Mouse (Mus musculus) heart, embryonic 15.5 days (tissue): ENCODE measurements around the gene Gm45717. TPM values are rescaled to one million over a fixed set of nuclear protein-coding genes. Genes with fewer than 3 reads are reported as not detected.

ENCODE experiments used
- ATAC-seq: fragments of 200-750 bp; cut with Nextera tagmentation; replicated peaks from 2 replicates; pipeline ENCODE4 v1.8.0; 2017; ENCODE audit warnings: low read depth, moderate TSS enrichment; ENCODE audit not compliant: insufficient number of reproducible peaks, insufficient read depth, low FRiP score
- H3K27ac ChIP-seq: fragments of 300-500 bp; sonication (generic); 2 replicates; pipeline ENCODE4 v1.5.1; 2015; ENCODE audit warnings: mild to moderate bottlenecking, inconsistent platforms
- H3K27me3 ChIP-seq: fragments of 300-500 bp; sonication (generic); 2 replicates; pipeline ENCODE4 v1.6.1; 2015; ENCODE audit warnings: inconsistent platforms
- H3K36me3 ChIP-seq: fragments of 300-500 bp; sonication (generic); 2 replicates; pipeline ENCODE4 v1.6.1; 2015; ENCODE audit warnings: mild to moderate bottlenecking, inconsistent platforms
- H3K4me1 ChIP-seq: fragments of 300-500 bp; sonication (generic); replicated peaks from 2 replicates; pipeline ENCODE4 v1.6.1; 2015; ENCODE audit warnings: inconsistent platforms
- H3K4me2 ChIP-seq: fragments of 300-500 bp; sonication (generic); 2 replicates; pipeline ENCODE4 v1.6.1; 2015; ENCODE audit warnings: inconsistent platforms, mild to moderate bottlenecking, moderate library complexity
- H3K4me3 ChIP-seq: fragments of 300-500 bp; sonication (generic); 2 replicates; pipeline ENCODE4 v1.5.1; 2015; ENCODE audit warnings: mild to moderate bottlenecking, inconsistent platforms
- H3K9ac ChIP-seq: fragments of 300-500 bp; sonication (generic); 2 replicates; pipeline ENCODE4 v1.6.1; 2015; ENCODE audit warnings: mild to moderate bottlenecking, inconsistent platforms
- H3K9me3 ChIP-seq: fragments of 300-500 bp; sonication (generic); replicated peaks from 2 replicates; pipeline ENCODE4 v1.6.1; 2016; ENCODE audit warnings: inconsistent platforms
- WGBS: fragments of 180-500 bp; shearing (Covaris S2); methylation state at CpG from one replicate; pipeline ENCODE4 v1.1.7; 2015; ENCODE audit warnings: mixed read lengths; 5-methylcytosine and 5-hydroxymethylcytosine counted together
- polyA plus RNA-seq: library from polyadenylated mRNA; unstranded; fragments of >200 nt; fragmentation: Nextera tagmentation; extraction: Ambion mirVana; gene quantifications from 2 replicates; pipeline ENCODE4 v1.2.1, GENCODE M21; 2015

Gm45717 gene
- polyA plus RNA-seq, 1 experiment from 2014 or later: not detected

DNA sequence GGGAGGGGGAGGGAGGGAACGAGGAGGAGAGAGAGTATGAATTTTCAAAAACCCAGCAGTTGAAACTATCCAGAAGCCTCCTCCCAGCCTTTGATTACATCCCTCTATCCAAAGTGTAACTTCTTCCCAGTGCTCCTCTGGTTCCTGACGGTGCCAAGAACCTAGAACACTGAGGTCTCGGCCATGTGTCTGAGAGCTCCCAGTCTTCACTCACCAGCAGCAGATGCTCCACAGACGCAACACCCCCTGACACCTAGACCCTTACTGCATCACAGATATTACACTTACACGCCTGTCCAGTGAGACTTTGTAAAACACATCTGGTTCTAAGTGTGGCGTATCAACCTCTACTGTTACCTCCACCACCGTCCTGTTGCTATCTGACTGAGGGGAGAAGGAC lies 3.3 kb downstream of the Gm45717 start:
- 58% methylated on average over 7 of the region's 7 CpGs for WGBS
- Histone ChIP-seq H3K36me3 (no peaks in the 10 kb centered on the region; the same call in 1 of the 2 replicates), H3K4me3 (no peak overlapping the region), H3K27ac (no peak overlapping the region), H3K9ac (no peak overlapping the region), H3K4me2 (0 out of 2 replicates have a peak overlapping the region, but pooled peaks have one; percentile 66), H3K9me3 (no peaks in the 10 kb centered on the region), H3K4me1 (peaks cover 68% of the 10 kb centered on the region), H3K27me3 (no peaks in the 10 kb centered on the region)
- no peak for ATAC-seq

- Histone ChIP-seq H3K4me2 (no peak overlapping the region), H3K36me3 (no peaks in the 10 kb centered on the region; the same call in 1 of the 2 replicates), H3K4me3 (no peak overlapping the region), H3K27ac (peak overlapping the region; percentile 71; the same call in 1 of the 2 replicates), H3K4me1 (peaks cover 72% of the 10 kb centered on the region), H3K9me3 (no peaks in the 10 kb centered on the region), H3K27me3 (no peaks in the 10 kb centered on the region), H3K9ac (no peak overlapping the region)
- 63% methylated on average over 6 of the region's 6 CpGs for WGBS
- no peak for ATAC-seq
Measured at GRCm38 (mm10) chr7:140951765-140952164, 4.0 kb downstream of the Gm45717 start.

DNA sequence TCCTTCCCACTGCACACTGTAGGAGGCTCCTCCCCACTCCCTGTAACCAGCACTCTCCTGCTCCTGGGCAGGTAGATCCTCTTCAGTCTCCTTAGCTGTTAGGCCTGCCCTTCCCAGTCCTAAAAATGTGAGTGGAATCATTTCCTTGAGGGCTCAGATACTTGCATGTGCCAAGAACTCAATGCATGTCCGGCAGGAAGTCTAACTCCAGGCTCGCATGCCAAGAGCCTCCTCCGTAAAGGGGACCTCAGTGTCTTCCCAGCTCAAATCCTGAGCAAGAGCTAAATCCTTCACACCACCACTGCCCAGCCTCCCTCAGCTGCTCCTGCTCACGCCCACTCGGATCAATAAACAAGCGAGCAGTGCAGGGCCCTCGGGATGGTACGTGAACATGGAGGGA lies 4.7 kb downstream of the Gm45717 start:
- WGBS: 47% methylated on average over 8 of the region's 8 CpGs
- H3K27me3 ChIP-seq: no peaks in the 10 kb centered on the region
- no peak overlapping the region for H3K4me3 ChIP-seq
- peak overlapping the region; percentile 26; the same call in 1 of the 2 replicates for H3K4me2 ChIP-seq
- no peak for ATAC-seq
- H3K9ac ChIP-seq: no peak overlapping the region
- no peaks in the 10 kb centered on the region for H3K9me3 ChIP-seq
- peak overlapping the region; percentile 71 for H3K27ac ChIP-seq
- peaks cover 6% of the 10 kb centered on the region; the same call in 1 of the 2 replicates for H3K36me3 ChIP-seq
- peaks cover 71% of the 10 kb centered on the region for H3K4me1 ChIP-seq

DNA sequence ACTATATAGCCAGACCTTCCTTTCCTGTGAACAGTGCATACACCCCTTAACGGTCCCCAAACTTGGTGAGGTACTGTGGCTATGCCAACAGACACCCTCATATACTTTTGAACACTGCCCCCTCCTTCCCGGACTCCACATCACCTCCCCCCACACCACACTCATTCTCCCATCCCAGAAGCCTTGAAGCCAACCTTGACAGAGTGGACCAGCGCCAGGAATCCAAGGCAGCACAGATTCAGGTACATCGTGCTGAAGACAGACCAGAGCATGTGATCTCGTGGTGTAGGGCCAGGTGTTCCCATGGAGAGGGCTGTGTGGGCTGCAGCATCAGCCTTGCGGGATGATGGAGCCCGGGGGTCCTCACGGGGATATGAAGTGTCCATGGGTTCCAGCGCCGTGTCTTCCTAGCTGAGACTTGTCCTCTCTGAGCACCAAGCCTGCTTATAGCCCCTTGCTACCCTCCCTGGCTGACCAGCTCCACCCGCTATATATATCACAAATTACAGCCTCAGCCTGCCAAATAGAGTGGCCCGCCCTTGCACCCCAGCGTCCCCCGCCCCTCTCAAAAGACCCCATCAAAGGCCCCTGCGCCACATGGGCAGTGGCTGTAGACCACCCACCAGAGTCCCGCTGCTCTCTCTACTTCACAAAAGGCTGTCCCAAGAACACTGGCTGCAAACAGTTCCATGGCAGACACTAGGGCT lies 5.8 kb downstream of the Gm45717 start, which contains the start of gene Ifitm5:
Gene Ifitm5, minus strand, starts transcription at position 468 of the 707 bp plus-strand sequence.
- H3K36me3 ChIP-seq: peaks cover 12% of the 10 kb centered on the region; the same call in 1 of the 2 replicates
- no peaks in the 10 kb centered on the region for H3K27me3 ChIP-seq
- ATAC-seq: no peak
- peaks cover 64% of the 10 kb centered on the region for H3K4me1 ChIP-seq
- H3K27ac ChIP-seq: peak within 1 kb of the TSS; percentile 71
- H3K9ac ChIP-seq: no peak within 1 kb of the TSS
- H3K4me3 ChIP-seq: no peak within 1 kb of the TSS
- 85% methylated on average over 16 of the region's 16 CpGs for WGBS
- peak within 1 kb of the TSS; percentile 26; the same call in 1 of the 2 replicates for H3K4me2 ChIP-seq
- no peaks in the 10 kb centered on the region for H3K9me3 ChIP-seq

- Histone ChIP-seq H3K27ac (no peak overlapping the region), H3K36me3 (peaks cover 12% of the 10 kb centered on the region; the same call in 1 of the 2 replicates)
Measured at GRCm38 (mm10) chr7:140949255-140949654, 6.5 kb downstream of the Gm45717 start.

DNA sequence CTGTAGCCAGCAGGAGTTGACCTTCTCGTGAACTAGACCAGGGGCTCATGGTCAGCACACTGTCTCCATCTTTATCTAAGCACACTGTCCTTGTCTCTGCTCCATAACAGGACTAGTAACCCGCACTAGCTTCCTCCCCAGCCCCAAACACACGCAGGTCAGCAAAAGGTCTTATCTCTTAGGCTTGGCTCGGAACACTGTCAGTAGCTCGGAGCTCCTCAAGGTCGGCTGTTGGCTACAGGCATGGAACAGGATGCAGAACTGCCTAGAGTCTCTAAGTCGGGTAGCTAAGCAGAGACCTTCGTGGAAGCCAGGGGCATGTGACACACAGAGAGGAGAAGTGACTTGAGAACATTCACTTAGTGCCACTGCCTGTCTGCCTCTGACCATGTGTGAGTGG lies 7.6 kb downstream of the Gm45717 start:
- Histone ChIP-seq H3K4me2 (no peak overlapping the region), H3K27ac (peak overlapping the region; percentile 70), H3K27me3 (no peaks in the 10 kb centered on the region), H3K4me1 (peaks cover 49% of the 10 kb centered on the region), H3K9ac (no peak overlapping the region), H3K9me3 (no peaks in the 10 kb centered on the region), H3K4me3 (no peak overlapping the region), H3K36me3 (peaks cover 12% of the 10 kb centered on the region; the same call in 1 of the 2 replicates)
- ATAC-seq: no peak
- WGBS: 30% methylated on average over 8 of the region's 8 CpGs

More at GRCm38 (mm10) chr7:140949255-140949654, 6.5 kb downstream of the Gm45717 start:
- H3K9ac ChIP-seq: no peak overlapping the region
- H3K4me3 ChIP-seq: no peak overlapping the region
- H3K27me3 ChIP-seq: no peaks in the 10 kb centered on the region
- WGBS: 82% methylated on average over 6 of the region's 6 CpGs
- ATAC-seq: no peak
- H3K4me2 ChIP-seq: no peak overlapping the region
- no peaks in the 10 kb centered on the region for H3K9me3 ChIP-seq
- peaks cover 58% of the 10 kb centered on the region for H3K4me1 ChIP-seq

- peaks cover 12% of the 10 kb centered on the region; the same call in 1 of the 2 replicates for H3K36me3 ChIP-seq
- peak overlapping the region; percentile 70 for H3K27ac ChIP-seq
- no peak overlapping the region for H3K9ac ChIP-seq
- WGBS: 36% methylated on average over 7 of the region's 7 CpGs
- no peaks in the 10 kb centered on the region for H3K9me3 ChIP-seq
- ATAC-seq: peak; percentile 41
- H3K4me1 ChIP-seq: peaks cover 54% of the 10 kb centered on the region
- no peaks in the 10 kb centered on the region for H3K27me3 ChIP-seq
- H3K4me3 ChIP-seq: no peak overlapping the region
- no peak overlapping the region for H3K4me2 ChIP-seq
Measured at GRCm38 (mm10) chr7:140946980-140947379, 8.8 kb downstream of the Gm45717 start.

GRCm38 (mm10) chr7:140946311-140946710 lies 9.4 kb downstream of the Gm45717 start:
- Histone ChIP-seq H3K27me3 (no peaks in the 10 kb centered on the region), H3K27ac (peak overlapping the region; percentile 70), H3K36me3 (peaks cover 12% of the 10 kb centered on the region; the same call in 1 of the 2 replicates), H3K4me2 (no peak overlapping the region), H3K9ac (no peak overlapping the region), H3K4me3 (no peak overlapping the region), H3K4me1 (peaks cover 50% of the 10 kb centered on the region), H3K9me3 (no peaks in the 10 kb centered on the region)
- 85% methylated on average over 10 of the region's 10 CpGs for WGBS
- ATAC-seq: no peak

- Histone ChIP-seq H3K4me3 (no peak overlapping the region), H3K27ac (no peak overlapping the region), H3K9ac (no peak overlapping the region), H3K9me3 (no peaks in the 10 kb centered on the region), H3K4me2 (no peak overlapping the region), H3K27me3 (no peaks in the 10 kb centered on the region), H3K4me1 (peaks cover 44% of the 10 kb centered on the region), H3K36me3 (peaks cover 12% of the 10 kb centered on the region; the same call in 1 of the 2 replicates)
- WGBS: 90% methylated on average over 5 of the region's 5 CpGs
- no peak for ATAC-seq
Measured at GRCm38 (mm10) chr7:140945247-140945646, 10.5 kb downstream of the Gm45717 start.

GRCm38 (mm10) chr7:140944236-140944635 lies 11.5 kb downstream of the Gm45717 start:
- Histone ChIP-seq H3K4me2 (no peak overlapping the region), H3K9ac (no peak overlapping the region), H3K27me3 (no peaks in the 10 kb centered on the region), H3K36me3 (peaks cover 12% of the 10 kb centered on the region; the same call in 1 of the 2 replicates), H3K9me3 (no peaks in the 10 kb centered on the region), H3K27ac (no peak overlapping the region), H3K4me1 (peaks cover 46% of the 10 kb centered on the region), H3K4me3 (no peak overlapping the region)
- ATAC-seq: no peak
- WGBS: 76% methylated on average over 7 of the region's 7 CpGs

DNA sequence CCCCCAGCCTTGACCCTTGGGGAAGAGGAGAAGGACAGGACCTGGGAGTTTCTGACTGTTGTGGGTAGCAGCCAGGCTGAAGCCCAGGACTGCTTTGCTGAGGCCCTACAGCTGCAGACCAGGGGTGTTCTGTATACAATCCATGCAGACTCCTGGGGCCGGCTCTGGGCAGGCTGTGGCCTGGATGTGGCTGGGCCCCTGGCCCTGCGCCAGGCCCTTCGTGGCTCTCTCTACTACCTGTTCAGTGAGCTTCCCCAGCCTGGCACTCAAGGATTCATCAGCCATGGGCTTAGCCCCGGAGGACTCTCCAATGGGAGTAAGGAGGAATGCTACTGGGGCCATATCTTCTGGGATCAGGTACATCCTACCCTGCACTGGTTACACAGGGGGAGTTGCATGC lies 12.4 kb downstream of the Gm45717 start:
- WGBS: 74% methylated on average over 4 of the region's 4 CpGs
- Histone ChIP-seq H3K27ac (no peak overlapping the region), H3K4me2 (no peak overlapping the region)

More for the DNA sequence above, 12.4 kb downstream of the Gm45717 start:
- Histone ChIP-seq H3K4me1 (peaks cover 46% of the 10 kb centered on the region), H3K27me3 (no peaks in the 10 kb centered on the region), H3K9me3 (no peaks in the 10 kb centered on the region), H3K4me3 (no peak overlapping the region), H3K9ac (no peak overlapping the region), H3K36me3 (peaks cover 12% of the 10 kb centered on the region; the same call in 1 of the 2 replicates)
- no peak for ATAC-seq
